ENCODE assay signal across 17 mouse cellular contexts in genomic region chr4:107482541-107482940, GRCm38 (mm10).
"Had no signal": no experiment of that assay in that cellular context is flagged by ENCODE, and none has a peak within 500 bp of the region (broad histone marks: within the 10 kb centered on the region; RNA-seq: fewer than 3 reads in every experiment).

No protein-coding gene starts in this region.

- DNase-seq: lung, adult 2 months; lung, postnatal 10 days; lung, postnatal 4 days; midbrain, embryonic 14.5 days; retina, postnatal 1 day; right cerebral cortex, adult 18-20 months; right cerebral cortex, postnatal 25 days; right cerebral cortex, postnatal 4 days; spleen, adult 18-20 months; thymus, adult 18-20 months; thymus, postnatal 14 days; thymus, postnatal 36 days had no signal

- H3K9me3 ChIP-seq: midbrain, embryonic 10.5 days; midbrain, embryonic 12.5 days; neural tube, embryonic 13.5 days; neural tube, embryonic 15.5 days had no signal

- H3K36me3 ChIP-seq: midbrain, embryonic 10.5 days; midbrain, embryonic 12.5 days; neural tube, embryonic 13.5 days; neural tube, embryonic 15.5 days had no signal

- H3K9ac ChIP-seq: midbrain, embryonic 12.5 days; neural tube, embryonic 13.5 days; neural tube, embryonic 15.5 days had no signal

- H3K4me2 ChIP-seq: midbrain, embryonic 12.5 days; neural tube, embryonic 13.5 days; neural tube, embryonic 15.5 days had no signal

- H3K27me3 ChIP-seq: neural tube, embryonic 13.5 days; neural tube, embryonic 15.5 days had no signal

- H3K4me3 ChIP-seq: midbrain, embryonic 10.5 days; midbrain, embryonic 12.5 days; myocyte; neural tube, embryonic 13.5 days; neural tube, embryonic 15.5 days had no signal

- H3K27ac ChIP-seq: midbrain, embryonic 10.5 days; midbrain, embryonic 12.5 days; neural tube, embryonic 13.5 days; neural tube, embryonic 15.5 days had no signal
